ENCODE assay signal across 35 mouse cellular contexts in genomic region chr11:114022166-114022565, GRCm38 (mm10).
"Had no signal": no experiment of that assay in that cellular context is flagged by ENCODE, and none has a peak within 500 bp of the region (broad histone marks: within the 10 kb centered on the region; RNA-seq: fewer than 3 reads in every experiment).

No protein-coding gene starts in this region.

- H3K9ac ChIP-seq: heart, embryonic 12.5 days; heart, embryonic 13.5 days; heart, embryonic 15.5 days; hindbrain, embryonic 12.5 days; hindbrain, embryonic 13.5 days; hindbrain, embryonic 14.5 days; hindbrain, embryonic 15.5 days; intestine, embryonic 15.5 days; kidney, embryonic 15.5 days had no signal

- H3K27me3 ChIP-seq: hindbrain, embryonic 12.5 days; hindbrain, embryonic 13.5 days; hindbrain, embryonic 15.5 days had no signal

- H3K9me3 ChIP-seq: heart, embryonic 10.5 days; heart, embryonic 12.5 days; heart, embryonic 13.5 days; heart, embryonic 15.5 days; hindbrain, embryonic 10.5 days; hindbrain, embryonic 12.5 days; hindbrain, embryonic 13.5 days; hindbrain, embryonic 15.5 days; intestine, embryonic 15.5 days; kidney, embryonic 15.5 days had no signal

- H3K36me3 ChIP-seq: heart, embryonic 10.5 days; heart, embryonic 12.5 days; heart, embryonic 13.5 days; heart, embryonic 15.5 days; hindbrain, embryonic 10.5 days; hindbrain, embryonic 12.5 days; hindbrain, embryonic 13.5 days; hindbrain, embryonic 15.5 days; intestine, embryonic 15.5 days; kidney, embryonic 15.5 days had no signal

- H3K4me2 ChIP-seq: heart, embryonic 11.5 days; heart, embryonic 12.5 days; heart, embryonic 13.5 days; heart, embryonic 15.5 days; hindbrain, embryonic 12.5 days; hindbrain, embryonic 13.5 days; hindbrain, embryonic 14.5 days; hindbrain, embryonic 15.5 days; intestine, embryonic 15.5 days; kidney, embryonic 15.5 days had no signal

- ATAC-seq: hindbrain, embryonic 16.5 days; hindbrain, postnatal 0 days; inflammation-experienced regulatory T-cells, adult 6 months; intestine, embryonic 15.5 days; intestine, embryonic 16.5 days; intestine, postnatal 0 days had no signal

- DNase-seq: heart, postnatal 10 days; heart, postnatal 14 days; heart, postnatal 36 days; heart, postnatal 4 days; kidney, adult 11 months; kidney, adult 18-20 months; kidney, adult 2 months; kidney, adult 8-10 months; kidney, adult 9 months; kidney, postnatal 10 days; kidney, postnatal 14 days; kidney, postnatal 25 days; kidney, postnatal 36 days; kidney, postnatal 4 days; layer of hippocampus, adult 9-11 months; layer of hippocampus, postnatal 36 days had no signal

- H3K27ac ChIP-seq: heart, embryonic 10.5 days; heart, embryonic 13.5 days; heart, embryonic 15.5 days; hindbrain, embryonic 10.5 days; hindbrain, embryonic 12.5 days; hindbrain, embryonic 13.5 days; hindbrain, embryonic 14.5 days; hindbrain, embryonic 15.5 days; hindbrain, postnatal 0 days; intestine, embryonic 15.5 days; kidney, embryonic 15.5 days; kidney, postnatal 0 days; layer of hippocampus, adult 2 months had no signal

- H3K4me3 ChIP-seq: heart, embryonic 10.5 days; heart, embryonic 12.5 days; heart, embryonic 13.5 days; heart, embryonic 15.5 days; hindbrain, embryonic 10.5 days; hindbrain, embryonic 12.5 days; hindbrain, embryonic 13.5 days; hindbrain, embryonic 15.5 days; intestine, embryonic 15.5 days; kidney, embryonic 15.5 days; layer of hippocampus, adult 2 months had no signal
